Mouse (Mus musculus): ENCODE data around the gene Tmigd3. TPM values are rescaled to one million over a fixed set of nuclear protein-coding genes. Genes with fewer than 3 reads are reported as not detected.
A peak's percentile ranks its signal among the peaks of the same experiment; 100 is the strongest.
"Not testable (repeated sequence)": the region's sequence is repeated elsewhere in the genome, so short reads cannot be mapped to it uniquely, and the experiment has no call there.

The Tmigd3 gene
- total RNA-seq, 2 experiments from 2014 or later: 0.41 TPM; not detected in 1

- intact Hi-C loops (cut with DNase I): no loop called here
- DNase-seq (ENCODE audit: extremely low spot score in 1 of 2, low spot score in 2 of 2): no peak
These were observed 47.6 kb downstream of the Tmigd3 start for GRCm38 (mm10) chr3:105918355-105918745.

- intact Hi-C loops (cut with DNase I); DNase-seq (ENCODE audit: extremely low spot score in 1 of 2, low spot score in 2 of 2): not testable (repeated sequence)
These were observed 50.0 kb downstream of the Tmigd3 start for GRCm38 (mm10) chr3:105920743-105921142.

- intact Hi-C loops (cut with DNase I): no loop called here
- no peak for DNase-seq (ENCODE audit: extremely low spot score in 1 of 2, low spot score in 2 of 2)
These were observed 51.3 kb downstream of the Tmigd3 start for GRCm38 (mm10) chr3:105921959-105922358.

GRCm38 (mm10) chr3:105924616-105925015, 53.9 kb downstream of the Tmigd3 start:
- DNase-seq (ENCODE audit: extremely low spot score in 1 of 2, low spot score in 2 of 2): no peak
- intact Hi-C loops (cut with DNase I): no loop called here

GRCm38 (mm10) chr3:105927561-105928194, 57.0 kb downstream of the Tmigd3 start:
- intact Hi-C loops (cut with DNase I): no loop called here
- no peak for DNase-seq (ENCODE audit: extremely low spot score in 1 of 2, low spot score in 2 of 2)

- no peak for DNase-seq (ENCODE audit: extremely low spot score in 1 of 2, low spot score in 2 of 2)
- intact Hi-C loops (cut with DNase I): no loop called here
These were observed 57.5 kb downstream of the Tmigd3 start for GRCm38 (mm10) chr3:105928195-105928569.

GRCm38 (mm10) chr3:105928781-105929180, 58.1 kb downstream of the Tmigd3 start:
- DNase-seq (ENCODE audit: extremely low spot score in 1 of 2, low spot score in 2 of 2): no peak
- intact Hi-C loops (cut with DNase I): no loop called here

- DNase-seq (ENCODE audit: extremely low spot score in 1 of 2, low spot score in 2 of 2): no peak
- intact Hi-C loops (cut with DNase I): no loop called here
These were observed 59.1 kb downstream of the Tmigd3 start for GRCm38 (mm10) chr3:105929821-105930220.

- intact Hi-C loops (cut with DNase I): no loop called here
- DNase-seq (ENCODE audit: extremely low spot score in 1 of 2, low spot score in 2 of 2): no peak
These were observed 60.4 kb downstream of the Tmigd3 start for GRCm38 (mm10) chr3:105931095-105931494.

GRCm38 (mm10) chr3:105932240-105933071, 61.8 kb downstream of the Tmigd3 start, which contains the start of gene I830077J02Rik:
Gene I830077J02Rik (minus strand): TSS chr3:105932664.
- DNase-seq (ENCODE audit: extremely low spot score in 1 of 2, low spot score in 2 of 2): no peak
- intact Hi-C loops (cut with DNase I): no loop called here

- intact Hi-C loops (cut with DNase I): no loop called here
- no peak for DNase-seq (ENCODE audit: extremely low spot score in 1 of 2, low spot score in 2 of 2)
These were observed 63.2 kb downstream of the Tmigd3 start for GRCm38 (mm10) chr3:105933926-105934325.

GRCm38 (mm10) chr3:105935033-105935432, 64.3 kb downstream of the Tmigd3 start:
- intact Hi-C loops (cut with DNase I): no loop called here
- DNase-seq (ENCODE audit: extremely low spot score in 1 of 2, low spot score in 2 of 2): peak; percentile 27 to 59

GRCm38 (mm10) chr3:105936111-105936510, 65.4 kb downstream of the Tmigd3 start:
- no peak for DNase-seq (ENCODE audit: extremely low spot score in 1 of 2, low spot score in 2 of 2)
- intact Hi-C loops (cut with DNase I): no loop called here

GRCm38 (mm10) chr3:105951348-105951747, 80.6 kb downstream of the Tmigd3 start:
- intact Hi-C loops (cut with DNase I): no loop called here
- no peak for DNase-seq (ENCODE audit: extremely low spot score in 1 of 2, low spot score in 2 of 2)

GRCm38 (mm10) chr3:105957235-105957634, 86.5 kb downstream of the Tmigd3 start:
- no peak for DNase-seq (ENCODE audit: extremely low spot score in 1 of 2, low spot score in 2 of 2)
- intact Hi-C loops (cut with DNase I): loop anchor here (5.0 kb wide), 1 partner anchor 270 kb away; the partner anchor contains the start of gene Ddx20

GRCm38 (mm10) chr3:105958204-105958603, 87.5 kb downstream of the Tmigd3 start:
- no peak for DNase-seq (ENCODE audit: extremely low spot score in 1 of 2, low spot score in 2 of 2)
- intact Hi-C loops (cut with DNase I): loop anchor here (5.0 kb wide), 1 partner anchor 271 kb away; the partner anchor contains the start of gene Ddx20

GRCm38 (mm10) chr3:105958974-105959580, 88.4 kb downstream of the Tmigd3 start, which contains the start of gene Wdr77:
Gene Wdr77 (plus strand): TSS chr3:105959369.
- intact Hi-C loops (cut with DNase I): loop anchor here (5.0 kb wide), 1 partner anchor 272 kb away; the partner anchor contains the start of gene Ddx20

GRCm38 (mm10) chr3:105959585-105959984, 88.9 kb downstream of the Tmigd3 start:
- peak in 1 of 2 experiments; percentile 68 for DNase-seq (ENCODE audit: extremely low spot score in 1 of 2, low spot score in 2 of 2)
- intact Hi-C loops (cut with DNase I): loop anchor here (5.0 kb wide), 1 partner anchor 272 kb away; the partner anchor contains the start of gene Ddx20

More at GRCm38 (mm10) chr3:105958974-105959580, 88.4 kb downstream of the Tmigd3 start, which contains the start of gene Wdr77:
- peak; percentile 96 for DNase-seq (ENCODE audit: extremely low spot score in 1 of 2, low spot score in 2 of 2)

- intact Hi-C loops (cut with DNase I): loop anchor here (5.0 kb wide), 1 partner anchor 273 kb away; the partner anchor contains the start of gene Ddx20
- no peak for DNase-seq (ENCODE audit: extremely low spot score in 1 of 2, low spot score in 2 of 2)
These were observed 89.3 kb downstream of the Tmigd3 start, which contains the start of gene Atp5f1 for GRCm38 (mm10) chr3:105959999-105960398. Gene Atp5f1 (minus strand): TSS chr3:105960099.
